Mouse (Mus musculus) embryonic facial prominence, embryonic 14.5 days (tissue): Measurements from ENCODE around the gene Exosc8. TPM values are rescaled to one million over a fixed set of nuclear protein-coding genes. Genes with fewer than 3 reads are reported as not detected.

Source experiments
- ATAC-seq: fragments of 200-750 bp; cut with Nextera tagmentation; 2 replicates; pipeline ENCODE4 v1.8.0; 2017; ENCODE audit warnings: low read depth, moderate number of reproducible peaks, moderate TSS enrichment
- DNase-seq: peaks from one replicate; pipeline ENCODE4 v3.0.0-alpha.2; 2015; ENCODE audit warnings: low spot score
- H3K27ac ChIP-seq: fragments of 300-500 bp; sonication (generic); replicated peaks from 2 replicates; pipeline ENCODE4 v1.5.1; 2014; ENCODE audit warnings: low read depth, mild to moderate bottlenecking, low read length, moderate library complexity
- H3K27me3 ChIP-seq: fragments of 300-500 bp; sonication (generic); replicated peaks from 2 replicates; pipeline ENCODE4 v1.6.1; 2014; ENCODE audit warnings: low read length; ENCODE audit not compliant: control insufficient read depth, insufficient read depth
- H3K36me3 ChIP-seq: fragments of 300-500 bp; sonication (generic); 2 replicates; pipeline ENCODE4 v1.6.1; 2014; ENCODE audit warnings: low read length, mixed read lengths; ENCODE audit not compliant: control insufficient read depth, insufficient read depth
- H3K4me1 ChIP-seq: fragments of 300-500 bp; sonication (generic); 2 replicates; pipeline ENCODE4 v1.6.1; 2014; ENCODE audit warnings: antibody characterized with exemption, low read length; ENCODE audit not compliant: control insufficient read depth, insufficient read depth
- H3K4me2 ChIP-seq: fragments of 300-500 bp; sonication (generic); 2 replicates; pipeline ENCODE4 v1.6.1; 2014; ENCODE audit warnings: low read depth, mild to moderate bottlenecking, low read length, moderate library complexity, mixed read lengths
- H3K4me3 ChIP-seq: fragments of 300-500 bp; sonication (generic); 2 replicates; pipeline ENCODE4 v1.5.1; 2014; ENCODE audit warnings: low read depth, mild to moderate bottlenecking, low read length
- H3K9ac ChIP-seq: fragments of 300-500 bp; sonication (generic); 2 replicates; pipeline ENCODE4 v1.6.1; 2014; ENCODE audit warnings: low read depth, mild to moderate bottlenecking, low read length, moderate library complexity, mixed read lengths
- H3K9me3 ChIP-seq: fragments of 300-500 bp; sonication (generic); 2 replicates; pipeline ENCODE4 v1.6.1; 2016; ENCODE audit warnings: low read length; ENCODE audit not compliant: control insufficient read depth
- WGBS: fragments of 180-500 bp; shearing (Covaris S2); extraction: QIAGEN DNeasy Blood & Tissue Kit; methylation state at CpG from one replicate; pipeline ENCODE4 v1.1.7; 2014; 5-methylcytosine and 5-hydroxymethylcytosine counted together
- polyA plus RNA-seq: library from polyadenylated mRNA; unstranded; fragments of >200 nt; fragmentation: Nextera tagmentation; extraction: Ambion mirVana; gene quantifications from 2 replicates; pipeline ENCODE4 v1.2.1, GENCODE M21; 2014

Exosc8 gene
- polyA plus RNA-seq, 1 experiment from 2014 or later: 113 TPM

DNA sequence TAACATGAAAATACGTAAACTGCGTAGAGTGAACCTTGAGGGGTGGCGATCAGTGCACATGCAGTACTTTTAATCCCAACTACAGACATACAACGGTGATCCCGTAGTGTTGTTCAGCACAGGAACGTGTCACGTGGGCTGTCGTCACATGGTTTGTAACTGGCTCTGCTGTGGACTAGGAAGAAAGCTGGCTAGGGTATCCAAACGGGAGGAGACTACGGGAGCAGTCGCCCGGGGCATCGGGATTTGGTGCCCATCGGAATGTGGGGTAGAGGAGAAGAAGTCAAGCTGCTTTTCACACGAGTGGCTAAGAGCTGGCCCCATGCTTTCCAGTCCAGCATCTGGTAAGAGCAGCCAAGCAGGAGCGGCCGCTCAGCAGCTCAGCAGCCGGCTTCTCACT lies 29.2 kb upstream of the Exosc8 start:
- 46% methylated on average over 18 of the region's 18 CpGs for WGBS

DNA sequence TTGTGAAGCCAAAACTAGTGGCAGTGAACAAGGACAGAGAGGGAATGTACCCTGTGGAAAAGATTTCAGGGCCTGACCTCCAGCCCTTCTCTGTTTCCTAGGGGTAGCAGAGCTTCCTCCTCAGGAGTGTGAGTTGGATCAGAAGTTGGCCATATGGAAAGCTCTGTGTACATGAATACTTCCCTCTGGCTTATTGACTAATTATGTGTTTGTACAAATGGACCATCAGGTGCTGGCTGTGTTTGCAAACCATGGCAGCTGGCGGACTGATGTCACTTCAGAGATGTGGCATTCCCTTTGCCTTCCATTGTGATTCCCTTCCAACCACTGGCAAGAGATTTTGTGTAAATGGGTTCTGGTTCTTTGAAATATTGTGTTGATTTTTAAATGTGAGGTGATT lies 26.1 kb upstream of the Exosc8 start:
- H3K4me1 ChIP-seq: peaks cover under 1% of the 10 kb centered on the region

More for the DNA sequence above, 29.2 kb upstream of the Exosc8 start:
- Histone ChIP-seq H3K36me3 (no peaks in the 10 kb centered on the region), H3K4me1 (no peaks in the 10 kb centered on the region), H3K9me3 (no peaks in the 10 kb centered on the region), H3K27ac (no peak overlapping the region), H3K9ac (0 out of 2 replicates have a peak overlapping the region, but pooled peaks have one; percentile 11), H3K4me2 (peak overlapping the region; percentile 36), H3K4me3 (peak overlapping the region; percentile 25), H3K27me3 (no peaks in the 10 kb centered on the region)
- DNase-seq: peak; percentile 40
- peak; percentile 42; the same call in 1 of the 2 replicates for ATAC-seq

GRCm38 (mm10) chr3:54760321-54761115 lies 25.3 kb upstream of the Exosc8 start:
- Histone ChIP-seq H3K27ac (no peak overlapping the region), H3K4me1 (peaks cover 3% of the 10 kb centered on the region), H3K4me2 (no peak overlapping the region), H3K27me3 (no peaks in the 10 kb centered on the region), H3K4me3 (no peak overlapping the region), H3K9ac (no peak overlapping the region), H3K9me3 (no peaks in the 10 kb centered on the region), H3K36me3 (no peaks in the 10 kb centered on the region)
- DNase-seq: no peak
- WGBS: 68% methylated on average over 15 of the region's 15 CpGs
- no peak for ATAC-seq

More for the DNA sequence above, 26.1 kb upstream of the Exosc8 start:
- H3K36me3 ChIP-seq: no peaks in the 10 kb centered on the region
- H3K9ac ChIP-seq: no peak overlapping the region
- H3K4me2 ChIP-seq: no peak overlapping the region
- no peak overlapping the region for H3K27ac ChIP-seq
- H3K27me3 ChIP-seq: no peaks in the 10 kb centered on the region
- no peak for ATAC-seq
- H3K4me3 ChIP-seq: no peak overlapping the region
- H3K9me3 ChIP-seq: no peaks in the 10 kb centered on the region
- no peak for DNase-seq
- 80% methylated on average over 1 of the region's 1 CpGs for WGBS

- peaks cover 6% of the 10 kb centered on the region for H3K4me1 ChIP-seq
- H3K4me3 ChIP-seq: no peak overlapping the region
- no peak overlapping the region for H3K9ac ChIP-seq
- no peaks in the 10 kb centered on the region for H3K27me3 ChIP-seq
- peak; percentile 17 for DNase-seq
- ATAC-seq: no peak
- no peaks in the 10 kb centered on the region for H3K36me3 ChIP-seq
- H3K4me2 ChIP-seq: no peak overlapping the region
- H3K27ac ChIP-seq: no peak overlapping the region
- 54% methylated on average over 9 of the region's 9 CpGs for WGBS
- no peaks in the 10 kb centered on the region for H3K9me3 ChIP-seq
Observed at GRCm38 (mm10) chr3:54759211-54759610, 24.0 kb upstream of the Exosc8 start.

DNA sequence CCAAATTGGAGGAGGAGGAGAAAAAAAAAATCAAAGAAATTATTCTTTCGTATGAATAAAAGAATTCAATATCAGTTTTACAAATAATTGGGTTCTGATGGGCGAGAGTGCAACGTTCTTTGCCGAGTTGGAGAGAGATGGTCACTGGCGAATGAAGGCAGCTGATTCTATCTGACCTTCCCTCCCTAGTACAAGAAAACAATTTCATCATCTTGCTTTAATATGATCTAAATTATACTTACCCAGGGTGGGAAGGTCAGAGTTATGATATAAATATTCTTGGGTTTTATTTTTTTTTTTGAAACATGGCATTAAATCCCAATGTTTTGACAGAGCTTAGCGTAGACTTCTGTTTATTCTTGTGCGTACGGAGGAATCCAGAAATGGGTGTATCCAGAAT lies 22.3 kb upstream of the Exosc8 start:
- WGBS: 71% methylated on average over 8 of the region's 8 CpGs
- Histone ChIP-seq H3K9me3 (no peaks in the 10 kb centered on the region), H3K36me3 (no peaks in the 10 kb centered on the region), H3K4me1 (peaks cover 6% of the 10 kb centered on the region), H3K27ac (no peak overlapping the region), H3K9ac (no peak overlapping the region), H3K4me3 (no peak overlapping the region), H3K27me3 (no peaks in the 10 kb centered on the region), H3K4me2 (peak overlapping the region; percentile 93)
- DNase-seq (no peak), ATAC-seq (no peak)

DNA sequence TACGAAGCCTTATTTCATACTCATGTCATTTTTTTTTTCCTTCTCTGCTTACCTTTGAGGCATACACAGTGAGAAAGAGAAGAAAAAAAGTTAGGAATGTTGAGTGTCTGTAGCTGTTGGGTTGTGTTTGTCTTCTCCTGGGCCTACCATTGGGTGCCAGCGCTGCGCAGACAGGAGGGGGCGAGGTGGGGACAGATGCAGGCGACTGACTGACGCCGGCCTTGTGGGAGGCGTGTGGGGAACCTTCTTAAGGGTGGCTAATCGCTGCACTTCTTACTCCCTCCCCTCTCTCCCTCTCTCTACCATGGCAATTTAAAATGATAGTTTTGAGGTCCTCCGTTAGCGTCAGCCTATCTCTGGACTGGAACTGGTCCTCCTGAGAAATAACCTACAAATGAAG lies 20.9 kb upstream of the Exosc8 start:
- 2% methylated on average over 11 of the region's 11 CpGs for WGBS
- H3K9ac ChIP-seq: peak overlapping the region; percentile 72
- ATAC-seq: peak; percentile 47; the same call in 1 of the 2 replicates

DNA sequence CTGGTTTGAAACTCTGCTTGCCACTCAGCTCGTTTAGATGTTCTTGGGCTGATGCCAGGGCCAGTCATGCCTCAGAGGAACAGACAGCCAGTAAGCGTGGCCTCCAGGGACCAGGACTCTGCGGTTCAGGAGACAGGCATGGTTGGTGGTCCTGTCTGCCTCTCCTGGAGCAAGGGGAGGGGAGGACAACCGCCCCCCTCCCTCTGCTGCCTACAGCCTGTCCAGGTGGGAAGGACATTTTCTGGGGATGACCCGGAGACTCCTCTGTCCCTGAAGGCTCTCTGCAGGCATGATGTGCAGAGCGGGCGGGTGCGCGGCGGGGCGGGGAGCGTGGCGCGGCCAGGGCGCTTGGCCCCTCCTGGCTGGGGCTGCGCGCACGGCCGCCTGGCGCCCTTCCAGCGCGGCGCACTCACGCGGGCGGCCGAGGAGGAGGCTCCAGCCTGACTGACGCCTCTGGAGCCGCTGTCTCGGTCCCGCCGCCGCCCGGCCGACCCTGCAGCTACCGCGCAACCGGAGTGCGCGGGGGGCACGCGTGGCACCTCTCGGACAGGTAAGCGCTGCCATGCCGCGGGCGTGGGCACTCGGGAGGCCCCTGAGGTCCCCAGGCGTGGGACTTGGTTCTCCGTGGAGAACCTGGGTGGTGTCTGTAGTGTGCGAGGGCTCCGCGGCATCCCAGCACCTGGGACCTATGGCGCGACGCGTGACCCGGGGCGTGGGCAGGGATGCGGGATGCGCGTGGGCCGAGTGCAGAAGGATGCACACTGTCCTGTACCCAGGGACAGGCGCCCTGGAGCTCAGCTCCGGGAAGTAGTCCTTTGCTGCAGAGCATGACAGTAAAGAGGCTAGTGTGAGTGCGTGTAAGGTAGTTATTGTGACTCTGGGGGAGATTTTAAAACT lies 20.2 kb upstream of the Exosc8 start, which contains the start of gene Smad9:
TSS of gene Smad9 (plus strand) at position 438 of the 897 bp plus-strand sequence.
- ATAC-seq (peak; percentile 88), DNase-seq (peak; percentile 86)
- WGBS: 2% methylated on average over 19 of the region's 66 CpGs
- H3K27ac ChIP-seq: peak within 1 kb of the TSS; percentile 82
- peaks cover 10% of the 10 kb centered on the region for H3K36me3 ChIP-seq
- H3K4me2 ChIP-seq: peak within 1 kb of the TSS; percentile 93
- peaks cover 6% of the 10 kb centered on the region for H3K4me1 ChIP-seq
- no peaks in the 10 kb centered on the region for H3K27me3 ChIP-seq
- peak within 1 kb of the TSS; percentile 59 for H3K4me3 ChIP-seq
- H3K9me3 ChIP-seq: no peaks in the 10 kb centered on the region
- H3K9ac ChIP-seq: peak within 1 kb of the TSS; percentile 72

More for the DNA sequence above, 20.9 kb upstream of the Exosc8 start:
- Histone ChIP-seq H3K27ac (peak overlapping the region; percentile 82), H3K4me1 (peaks cover 6% of the 10 kb centered on the region), H3K4me3 (peak overlapping the region; percentile 59), H3K36me3 (peaks cover 6% of the 10 kb centered on the region), H3K27me3 (no peaks in the 10 kb centered on the region), H3K4me2 (peak overlapping the region; percentile 93), H3K9me3 (no peaks in the 10 kb centered on the region)
- peak; percentile 56 for DNase-seq

GRCm38 (mm10) chr3:54753411-54753810 lies 18.2 kb upstream of the Exosc8 start:
- peaks cover 6% of the 10 kb centered on the region for H3K4me1 ChIP-seq
- peaks cover 30% of the 10 kb centered on the region for H3K36me3 ChIP-seq
- no peak overlapping the region for H3K4me3 ChIP-seq
- DNase-seq: no peak
- H3K27ac ChIP-seq: no peak overlapping the region
- H3K9me3 ChIP-seq: no peaks in the 10 kb centered on the region
- H3K4me2 ChIP-seq: no peak overlapping the region
- no peaks in the 10 kb centered on the region for H3K27me3 ChIP-seq
- no peak for ATAC-seq
- 83% methylated on average over 4 of the region's 4 CpGs for WGBS
- no peak overlapping the region for H3K9ac ChIP-seq
